Mouse (Mus musculus) limb, embryonic 12.5 days (tissue): ENCODE measurements around the gene Hdgfl3. TPM values are rescaled to one million over a fixed set of nuclear protein-coding genes. Genes with fewer than 3 reads are reported as not detected.

ENCODE experiments used
- ATAC-seq: fragments of 200-750 bp; cut with Nextera tagmentation; 2 replicates; pipeline ENCODE4 v1.8.0; 2017; ENCODE audit warnings: low read depth, moderate TSS enrichment; ENCODE audit not compliant: insufficient number of reproducible peaks, insufficient read depth, low FRiP score, low TSS enrichment
- H3K27ac ChIP-seq: fragments of 300-500 bp; sonication (generic); 2 replicates; pipeline ENCODE4 v1.5.1; 2016; ENCODE audit warnings: mild to moderate bottlenecking, moderate library complexity
- H3K27me3 ChIP-seq: fragments of 300-500 bp; sonication (generic); 2 replicates; pipeline ENCODE4 v1.6.1; 2016; ENCODE audit warnings: mild to moderate bottlenecking, moderate library complexity
- H3K36me3 ChIP-seq: fragments of 300-500 bp; sonication (generic); 2 replicates; pipeline ENCODE4 v1.6.1; 2016; ENCODE audit warnings: mild to moderate bottlenecking, moderate library complexity
- H3K4me1 ChIP-seq: fragments of 300-500 bp; sonication (generic); replicated peaks from 2 replicates; pipeline ENCODE4 v1.6.1; 2016
- H3K4me2 ChIP-seq: fragments of 300-500 bp; sonication (generic); 2 replicates; pipeline ENCODE4 v1.6.1; 2016; ENCODE audit warnings: mild to moderate bottlenecking, moderate library complexity
- H3K4me3 ChIP-seq: fragments of 300-500 bp; sonication (generic); replicated peaks from 2 replicates; pipeline ENCODE4 v1.5.1; 2016; ENCODE audit warnings: mild to moderate bottlenecking
- H3K9ac ChIP-seq: fragments of 300-500 bp; sonication (generic); replicated peaks from 2 replicates; pipeline ENCODE4 v1.6.1; 2016; ENCODE audit warnings: mild to moderate bottlenecking, moderate library complexity
- H3K9me3 ChIP-seq: fragments of 300-500 bp; sonication (generic); 2 replicates; pipeline ENCODE4 v1.6.1; 2016; ENCODE audit warnings: mild to moderate bottlenecking, moderate library complexity
- WGBS: fragments of 180-500 bp; shearing (Covaris S2); methylation state at CpG from one replicate; pipeline ENCODE4 v1.1.7; 2016; 5-methylcytosine and 5-hydroxymethylcytosine counted together
- polyA plus RNA-seq: library from polyadenylated mRNA; unstranded; fragments of >200 nt; fragmentation: Nextera tagmentation; extraction: Ambion mirVana; gene quantifications from 2 replicates; pipeline ENCODE4 v1.2.1, GENCODE M21; 2016

The Hdgfl3 gene
- polyA plus RNA-seq, 1 experiment from 2014 or later: 35.0 TPM

- 77% methylated on average over 4 of the region's 4 CpGs for WGBS
- no peaks in the 10 kb centered on the region for H3K9me3 ChIP-seq
- H3K4me2 ChIP-seq: no peak overlapping the region
- no peak overlapping the region for H3K27ac ChIP-seq
- H3K4me1 ChIP-seq: 0 out of 2 replicates have a peak, but pooled peaks cover 5% of the 10 kb centered on the region
- no peak for ATAC-seq
- H3K4me3 ChIP-seq: no peak overlapping the region
- no peaks in the 10 kb centered on the region for H3K27me3 ChIP-seq
- peaks cover 13% of the 10 kb centered on the region for H3K36me3 ChIP-seq
- H3K9ac ChIP-seq: no peak overlapping the region
These were observed 30.2 kb downstream of the Hdgfl3 start for GRCm38 (mm10) chr7:81904094-81904493.

- peaks cover 33% of the 10 kb centered on the region for H3K36me3 ChIP-seq
- H3K4me1 ChIP-seq: 0 out of 2 replicates have a peak, but pooled peaks cover 4% of the 10 kb centered on the region
- H3K27me3 ChIP-seq: no peaks in the 10 kb centered on the region
- H3K4me2 ChIP-seq: no peak overlapping the region
- no peak overlapping the region for H3K9ac ChIP-seq
- ATAC-seq: no peak
- H3K27ac ChIP-seq: no peak overlapping the region
- H3K9me3 ChIP-seq: no peaks in the 10 kb centered on the region
- WGBS: 77% methylated on average over 11 of the region's 11 CpGs
- no peak overlapping the region for H3K4me3 ChIP-seq
These were observed 34.9 kb downstream of the Hdgfl3 start for GRCm38 (mm10) chr7:81899361-81899760.

GRCm38 (mm10) chr7:81885128-81885527 lies 49.1 kb downstream of the Hdgfl3 start:
- Histone ChIP-seq H3K4me2 (no peak overlapping the region), H3K4me1 (no peaks in the 10 kb centered on the region), H3K27ac (no peak overlapping the region), H3K27me3 (no peaks in the 10 kb centered on the region), H3K9ac (no peak overlapping the region), H3K9me3 (no peaks in the 10 kb centered on the region), H3K36me3 (peaks cover 15% of the 10 kb centered on the region), H3K4me3 (no peak overlapping the region)
- no peak for ATAC-seq
- 88% methylated on average over 4 of the region's 4 CpGs for WGBS

DNA sequence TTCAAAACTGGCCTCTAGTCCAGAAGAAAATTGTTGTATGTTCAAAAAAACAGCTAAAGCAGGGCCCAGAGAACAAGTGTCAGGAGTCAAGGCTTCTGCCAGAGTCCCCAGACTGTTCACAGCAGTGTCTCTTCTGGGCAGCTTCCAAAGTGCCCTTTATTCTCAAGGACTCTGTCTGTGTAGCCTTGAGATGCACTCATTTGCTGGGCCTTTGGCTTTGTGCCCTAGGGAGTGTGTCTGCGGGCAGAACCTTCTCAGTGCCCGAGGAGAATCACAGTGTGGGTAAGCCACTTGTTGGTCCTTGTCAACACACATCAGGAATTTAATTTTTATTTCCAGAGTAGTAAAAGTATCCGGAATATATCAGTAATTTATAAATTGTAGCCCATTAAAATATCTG lies 52.7 kb downstream of the Hdgfl3 start:
- H3K4me2 ChIP-seq: no peak overlapping the region
- H3K4me3 ChIP-seq: no peak overlapping the region
- H3K9ac ChIP-seq: no peak overlapping the region
- no peak overlapping the region for H3K27ac ChIP-seq
- H3K36me3 ChIP-seq: peaks cover 15% of the 10 kb centered on the region
- ATAC-seq: no peak
- H3K4me1 ChIP-seq: no peaks in the 10 kb centered on the region
- no peaks in the 10 kb centered on the region for H3K27me3 ChIP-seq
- 90% methylated on average over 3 of the region's 3 CpGs for WGBS
- no peaks in the 10 kb centered on the region for H3K9me3 ChIP-seq

DNA sequence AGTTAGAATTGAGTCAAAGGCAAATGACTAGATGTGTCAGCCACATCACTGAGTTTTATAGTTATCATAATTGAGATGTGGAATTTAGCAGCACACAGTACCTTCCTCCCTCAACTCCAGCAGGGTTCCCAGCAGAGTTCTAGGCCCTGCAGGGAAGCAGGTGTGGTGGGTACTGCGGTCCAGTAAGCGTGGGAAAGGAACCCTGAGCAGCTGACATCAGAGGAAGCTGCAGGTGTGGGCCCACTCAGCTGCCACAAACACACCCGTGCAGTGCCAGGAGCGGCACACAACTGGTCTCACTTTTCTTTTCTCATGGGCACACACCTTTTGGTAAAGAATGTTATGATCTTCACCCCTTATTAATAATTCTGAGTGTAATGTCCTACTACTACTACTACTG lies 53.5 kb downstream of the Hdgfl3 start:
- Histone ChIP-seq H3K9ac (no peak overlapping the region), H3K9me3 (no peaks in the 10 kb centered on the region), H3K36me3 (peaks cover 9% of the 10 kb centered on the region; the same call in 1 of the 2 replicates), H3K27me3 (no peaks in the 10 kb centered on the region), H3K4me1 (no peaks in the 10 kb centered on the region), H3K4me2 (no peak overlapping the region), H3K27ac (no peak overlapping the region), H3K4me3 (no peak overlapping the region)
- 94% methylated on average over 4 of the region's 4 CpGs for WGBS
- ATAC-seq: no peak

DNA sequence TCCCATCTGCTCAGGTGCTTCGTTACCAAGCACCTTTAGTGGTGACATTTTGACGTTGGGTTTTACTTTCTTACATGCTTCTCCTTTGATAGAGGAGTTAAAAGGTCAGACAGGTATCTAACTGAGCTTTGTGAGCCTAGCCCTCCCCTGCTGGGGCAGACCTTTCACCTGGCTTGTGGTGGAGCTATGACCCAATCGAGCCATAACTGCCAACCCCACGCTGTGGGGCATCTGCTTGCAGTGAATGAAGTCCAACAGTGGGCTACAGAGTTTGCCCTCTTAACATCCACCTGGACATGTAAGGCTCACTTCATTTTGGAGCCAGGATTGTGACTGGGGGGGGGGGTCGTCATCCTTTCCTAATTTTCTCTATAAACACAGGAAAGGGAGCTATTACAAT lies 54.0 kb downstream of the Hdgfl3 start:
- Histone ChIP-seq H3K4me2 (no peak overlapping the region), H3K9me3 (no peaks in the 10 kb centered on the region), H3K9ac (no peak overlapping the region), H3K36me3 (peaks cover 5% of the 10 kb centered on the region; the same call in 1 of the 2 replicates), H3K27ac (no peak overlapping the region), H3K4me3 (no peak overlapping the region), H3K4me1 (no peaks in the 10 kb centered on the region), H3K27me3 (no peaks in the 10 kb centered on the region)
- 88% methylated on average over 5 of the region's 5 CpGs for WGBS
- ATAC-seq: no peak

- Histone ChIP-seq H3K4me3 (no peak overlapping the region), H3K9ac (no peak overlapping the region), H3K9me3 (no peaks in the 10 kb centered on the region), H3K4me2 (no peak overlapping the region), H3K27ac (no peak overlapping the region), H3K27me3 (no peaks in the 10 kb centered on the region), H3K4me1 (no peaks in the 10 kb centered on the region), H3K36me3 (no peaks in the 10 kb centered on the region)
- ATAC-seq: no peak
- WGBS: 86% methylated on average over 9 of the region's 9 CpGs
These were observed 58.9 kb downstream of the Hdgfl3 start for GRCm38 (mm10) chr7:81875372-81875771.

DNA sequence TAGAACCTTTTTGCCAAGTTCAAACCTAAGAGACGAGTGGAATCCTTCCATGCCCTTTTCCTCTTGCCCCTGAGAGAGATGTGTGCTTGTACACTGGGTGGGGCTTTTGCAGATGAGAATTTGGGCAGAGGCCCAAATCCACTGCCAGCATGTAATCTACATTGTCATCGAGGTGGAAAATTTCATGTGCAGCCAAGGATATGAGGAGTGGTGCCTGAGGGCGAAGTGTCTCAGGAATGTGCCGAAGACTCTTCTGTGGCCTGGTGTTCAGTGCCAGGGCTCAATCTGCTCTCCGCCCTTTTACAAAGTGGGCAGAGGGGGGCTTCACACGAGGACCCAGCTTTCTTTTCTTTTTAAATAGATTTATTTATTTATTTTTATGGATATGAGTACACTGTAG lies 59.6 kb downstream of the Hdgfl3 start:
- H3K4me1 ChIP-seq: no peaks in the 10 kb centered on the region
- H3K27ac ChIP-seq: no peak overlapping the region
- H3K27me3 ChIP-seq: no peaks in the 10 kb centered on the region
- 83% methylated on average over 6 of the region's 6 CpGs for WGBS
- no peaks in the 10 kb centered on the region for H3K36me3 ChIP-seq
- no peak overlapping the region for H3K4me2 ChIP-seq
- no peak overlapping the region for H3K4me3 ChIP-seq
- H3K9me3 ChIP-seq: no peaks in the 10 kb centered on the region
- no peak overlapping the region for H3K9ac ChIP-seq
- no peak for ATAC-seq

GRCm38 (mm10) chr7:81873807-81874206 lies 60.5 kb downstream of the Hdgfl3 start:
- H3K36me3 ChIP-seq: no peaks in the 10 kb centered on the region
- H3K9ac ChIP-seq: no peak overlapping the region
- no peaks in the 10 kb centered on the region for H3K4me1 ChIP-seq
- H3K9me3 ChIP-seq: no peaks in the 10 kb centered on the region
- no peaks in the 10 kb centered on the region for H3K27me3 ChIP-seq
- no peak for ATAC-seq
- no peak overlapping the region for H3K4me3 ChIP-seq
- WGBS: 85% methylated on average over 1 of the region's 1 CpGs
- H3K4me2 ChIP-seq: no peak overlapping the region
- H3K27ac ChIP-seq: no peak overlapping the region

DNA sequence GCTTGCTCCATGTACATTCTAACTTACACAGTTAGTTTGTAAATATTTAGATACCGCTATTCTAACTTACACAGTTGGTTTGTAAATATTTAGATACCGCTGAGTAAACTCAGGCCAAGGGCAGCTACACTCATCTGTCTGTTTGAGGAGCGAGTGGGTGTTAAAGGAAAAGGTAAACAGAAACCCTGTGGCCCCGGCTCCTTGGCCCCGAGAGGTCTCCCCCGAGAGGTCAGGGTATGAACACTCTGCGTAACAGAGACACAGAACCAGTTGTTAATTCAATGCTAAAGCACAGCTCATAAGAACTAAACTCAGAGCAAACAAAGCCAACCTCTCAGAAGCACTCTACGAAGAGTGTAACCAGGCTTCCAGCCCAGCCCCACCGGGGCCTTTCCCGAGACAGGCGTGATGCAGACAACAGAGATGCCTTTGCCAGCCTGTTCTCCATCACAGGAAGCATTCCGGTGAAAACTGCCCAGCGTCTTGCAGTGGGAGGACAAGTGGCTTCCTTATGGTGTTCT lies 61.7 kb downstream of the Hdgfl3 start:
- ATAC-seq: no peak
- H3K9me3 ChIP-seq: no peaks in the 10 kb centered on the region
- H3K27ac ChIP-seq: no peak overlapping the region
- no peak overlapping the region for H3K4me2 ChIP-seq
- no peaks in the 10 kb centered on the region for H3K36me3 ChIP-seq
- no peaks in the 10 kb centered on the region for H3K27me3 ChIP-seq
- H3K9ac ChIP-seq: no peak overlapping the region
- 75% methylated on average over 13 of the region's 13 CpGs for WGBS
- no peak overlapping the region for H3K4me3 ChIP-seq
- no peaks in the 10 kb centered on the region for H3K4me1 ChIP-seq

DNA sequence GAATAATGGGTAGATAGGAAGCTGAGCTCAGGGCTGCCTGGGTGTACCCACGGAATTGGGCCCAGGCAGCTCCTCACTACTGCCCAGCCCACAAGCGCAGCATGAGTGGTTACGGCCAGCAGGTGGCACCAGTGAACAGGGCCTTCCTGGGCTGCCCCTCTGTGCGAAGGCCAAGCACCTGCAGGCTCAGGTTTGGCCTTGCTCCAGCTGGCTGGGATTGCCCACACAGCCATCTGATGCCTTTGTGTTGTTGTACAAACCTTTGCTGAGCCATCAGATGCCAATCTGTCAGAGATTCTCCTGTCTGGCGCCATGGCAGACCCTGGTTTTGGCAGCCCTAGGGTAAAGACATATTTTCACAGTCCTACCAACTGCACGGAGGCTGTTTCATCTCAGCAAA lies 66.1 kb downstream of the Hdgfl3 start:
- Histone ChIP-seq H3K4me1 (no peaks in the 10 kb centered on the region), H3K9me3 (no peaks in the 10 kb centered on the region), H3K9ac (no peak overlapping the region), H3K27ac (no peak overlapping the region), H3K4me2 (no peak overlapping the region), H3K27me3 (no peaks in the 10 kb centered on the region), H3K36me3 (no peaks in the 10 kb centered on the region), H3K4me3 (no peak overlapping the region)
- ATAC-seq: no peak; the same call in 1 of the 2 replicates
- 26% methylated on average over 6 of the region's 6 CpGs for WGBS

GRCm38 (mm10) chr7:81867231-81867930 lies 66.9 kb downstream of the Hdgfl3 start:
- WGBS: 82% methylated on average over 9 of the region's 9 CpGs
- H3K9ac ChIP-seq: no peak overlapping the region
- H3K4me3 ChIP-seq: no peak overlapping the region
- no peaks in the 10 kb centered on the region for H3K36me3 ChIP-seq
- no peak overlapping the region for H3K4me2 ChIP-seq
- H3K9me3 ChIP-seq: no peaks in the 10 kb centered on the region
- H3K27ac ChIP-seq: no peak overlapping the region
- no peak for ATAC-seq
- H3K4me1 ChIP-seq: 0 out of 2 replicates have a peak, but pooled peaks cover 2% of the 10 kb centered on the region
- no peaks in the 10 kb centered on the region for H3K27me3 ChIP-seq
